Mouse (Mus musculus) intestine, embryonic 16.5 days (tissue): ENCODE results near the gene Tmc7. TPM values are rescaled to one million over a fixed set of nuclear protein-coding genes. Genes with fewer than 3 reads are reported as not detected.

ENCODE experiments used
- polyA plus RNA-seq: library from polyadenylated mRNA; unstranded; fragments of >200 nt; fragmentation: Nextera tagmentation; extraction: Ambion mirVana; gene quantifications from 2 replicates; pipeline ENCODE4 v1.2.1, GENCODE M21; 2015

Tmc7 gene
- polyA plus RNA-seq, 1 experiment from 2014 or later, result 1.7 TPM

Other genes starting within 250 kb of the Tmc7 start
- 4.6 and 5.1 TPM in 2 replicates for gene Syt17, start 136.5 kb downstream of the Tmc7 start, polyA plus RNA-seq
- 4.0 and 4.1 TPM in 2 replicates for gene Itpripl2, start 92.8 kb downstream of the Tmc7 start, polyA plus RNA-seq
- 123 and 136 TPM in 2 replicates for gene Coq7, start 51.4 kb downstream of the Tmc7 start, polyA plus RNA-seq
- gene Tmc5, start 12.6 kb upstream of the Tmc7 start, polyA plus RNA-seq, result 17.1 and 22.7 TPM in 2 replicates
- 130 and 134 TPM in 2 replicates for gene Gde1, start 121.0 kb upstream of the Tmc7 start, polyA plus RNA-seq
- 9.1 and 9.9 TPM in 2 replicates for gene Ccp110, start 127.8 kb upstream of the Tmc7 start, polyA plus RNA-seq
- gene Vps35l, start 155.5 kb upstream of the Tmc7 start, polyA plus RNA-seq, result 85.8 and 95.4 TPM in 2 replicates